Mouse (Mus musculus) cerebellum, adult 2 months (tissue): ENCODE measurements around the gene Gm1113.

ENCODE experiments used
- CTCF ChIP-seq: fragments of 200-500 bp; IDR thresholded peaks from 2 replicates; pipeline ENCODE4 v1.5.1; 2011; ENCODE audit warnings: low read depth, mild to moderate bottlenecking, control low read depth, low read length, moderate library complexity, borderline replicate concordance; ENCODE audit not compliant: insufficient read depth
- POLR2A ChIP-seq: fragments of 200-500 bp; IDR thresholded peaks from 2 replicates; pipeline ENCODE4 v1.6.1; 2011; ENCODE audit warnings: low read length, control low read depth, borderline replicate concordance; ENCODE audit not compliant: insufficient read depth

DNA sequence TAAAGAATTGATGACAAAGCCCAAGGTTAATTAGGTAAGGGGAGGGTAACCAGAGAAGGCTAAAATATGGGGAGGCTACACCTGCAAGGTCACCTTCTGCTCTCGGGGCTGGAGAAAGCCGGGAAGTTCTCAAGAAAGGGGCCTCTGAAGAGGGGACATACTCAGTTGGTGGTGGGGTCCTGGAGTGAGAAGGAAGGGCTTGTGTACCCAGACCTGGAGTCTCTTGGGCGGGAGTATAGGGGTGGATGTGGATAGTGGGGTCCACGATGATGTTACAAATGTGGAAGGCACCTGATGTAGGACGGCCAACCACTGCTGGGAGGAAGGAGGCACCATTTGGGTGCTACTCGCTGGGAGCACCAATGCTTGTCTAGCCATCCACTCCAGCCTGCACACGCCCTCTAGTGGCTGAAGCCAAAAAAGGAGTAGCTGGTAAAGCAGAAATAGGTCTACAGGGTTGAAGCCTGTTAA is 5.9 kb upstream of the Gm1113 start:
- no peak for TF ChIP-seq POLR2A
- peak; percentile 89 for TF ChIP-seq CTCF
